Mouse (Mus musculus) left cerebral cortex, postnatal 36 days (tissue): ENCODE data around the gene Zfp771. TPM values are rescaled to one million over a fixed set of nuclear protein-coding genes. Genes with fewer than 3 reads are reported as not detected.
A peak's percentile ranks its signal among the peaks of the same experiment; 100 is the strongest.
"Not testable (repeated sequence)": the region's sequence is repeated elsewhere in the genome, so short reads cannot be mapped to it uniquely, and the experiment has no call there.

ENCODE experiments used
- DNase-seq, 2 experiments: peaks; one replicate each; pipeline ENCODE4 v3.0.0; 2021 to 2022; ENCODE audit warnings: low spot score in 2 of 2, mixed read lengths in 1 of 2
- intact Hi-C: fragments of 180-260 bp; cut with DNase I; formaldehyde crosslinking; loops from one replicate; pipeline ENCODE4 v1.15.1; 2025
- total RNA-seq, 2 experiments: library from RNA; stranded (reverse); gene quantifications; 2 replicates each; pipeline ENCODE4 v1.2.3; 2021

Zfp771 gene
- total RNA-seq, 2 experiments from 2014 or later: 61.0 to 61.4 TPM

DNA sequence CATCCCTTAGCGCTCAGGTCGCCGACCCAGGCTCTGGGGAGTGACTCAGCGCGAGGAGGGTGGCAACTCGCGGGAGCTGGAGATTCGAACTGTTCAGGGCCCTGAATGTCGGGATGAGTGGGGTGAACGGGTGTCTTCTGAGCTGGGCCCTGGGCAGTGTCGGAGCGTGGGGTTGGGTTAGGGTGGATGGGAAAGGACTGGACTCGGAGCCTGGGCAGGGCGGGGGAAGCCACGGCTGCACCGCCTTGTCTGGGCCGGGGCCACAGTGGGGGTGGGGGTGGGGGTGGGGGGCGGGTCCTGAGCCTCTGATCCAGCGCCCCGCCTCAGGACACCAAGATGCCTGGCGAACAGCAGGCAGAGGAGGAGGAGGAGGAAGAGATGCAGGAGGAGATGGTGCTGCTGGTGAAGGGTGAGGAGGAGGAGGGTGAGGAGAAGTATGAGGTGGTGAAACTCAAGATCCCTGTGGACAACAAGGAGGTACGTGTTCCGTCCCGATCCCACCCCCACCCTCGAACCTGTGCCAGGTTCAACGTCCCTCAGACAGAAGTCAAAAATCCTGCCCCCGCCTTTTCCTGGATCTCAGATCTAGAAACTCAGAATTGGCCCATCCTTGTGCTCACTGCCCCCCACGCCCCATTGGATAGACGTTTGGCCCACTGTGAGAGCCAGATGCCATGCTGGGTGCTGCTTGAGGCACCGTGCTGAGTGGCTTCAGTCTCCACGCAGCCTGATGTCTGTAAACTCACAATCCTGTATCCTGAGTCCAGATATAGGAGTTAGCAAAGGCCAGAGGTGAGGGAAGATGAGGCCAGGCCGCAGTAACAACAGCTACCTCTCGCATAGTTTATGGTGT, 810 bp downstream of the Zfp771 start:
- peak in 1 of 2 experiments; percentile 23 for DNase-seq
- intact Hi-C loops: no loop called here

DNA sequence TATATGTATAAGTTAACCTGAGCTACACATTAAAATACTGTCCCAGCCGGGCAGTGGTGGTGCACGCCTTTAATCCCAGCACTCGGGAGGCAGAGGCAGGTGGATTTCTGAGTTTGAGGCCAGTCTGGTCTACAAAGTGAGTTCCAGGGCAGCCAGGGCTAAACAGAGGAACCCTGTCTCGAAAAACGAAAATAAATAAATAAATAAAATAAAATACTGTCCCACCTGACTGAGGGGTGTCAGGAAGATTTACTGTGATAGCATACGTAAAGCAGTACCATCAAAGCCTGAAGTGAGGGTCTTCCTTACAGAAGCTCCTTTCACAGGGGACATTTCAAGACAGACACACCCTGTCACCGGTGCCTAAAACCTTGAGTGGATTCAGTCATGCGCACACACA, 6.4 kb downstream of the Zfp771 start:
- intact Hi-C loops, DNase-seq: not testable (repeated sequence)

- intact Hi-C loops: no loop called here
- DNase-seq: no peak
These were observed 8.3 kb downstream of the Zfp771 start for GRCm38 (mm10) chr7:127252414-127252813.

DNA sequence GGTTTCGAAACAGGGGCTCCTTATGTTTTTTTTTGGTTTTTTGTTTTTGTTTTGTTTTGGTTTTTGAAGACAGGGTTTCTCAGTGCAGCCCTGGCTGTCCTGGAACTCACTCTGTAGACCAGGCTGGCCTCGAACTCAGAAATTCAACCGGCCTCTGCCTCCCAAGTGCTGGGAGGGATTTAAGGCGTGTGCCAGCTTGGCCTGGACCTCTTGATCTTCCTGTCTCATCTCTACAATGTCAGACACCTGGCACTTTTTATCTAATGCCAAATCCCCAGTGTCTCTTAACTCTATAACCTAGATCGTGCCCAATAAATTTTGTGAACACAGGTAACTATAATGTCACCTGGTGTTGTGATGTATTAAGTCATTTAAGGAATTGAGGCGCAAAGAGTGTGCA, 9.3 kb downstream of the Zfp771 start:
- intact Hi-C loops: no loop called here
- no peak for DNase-seq

DNA sequence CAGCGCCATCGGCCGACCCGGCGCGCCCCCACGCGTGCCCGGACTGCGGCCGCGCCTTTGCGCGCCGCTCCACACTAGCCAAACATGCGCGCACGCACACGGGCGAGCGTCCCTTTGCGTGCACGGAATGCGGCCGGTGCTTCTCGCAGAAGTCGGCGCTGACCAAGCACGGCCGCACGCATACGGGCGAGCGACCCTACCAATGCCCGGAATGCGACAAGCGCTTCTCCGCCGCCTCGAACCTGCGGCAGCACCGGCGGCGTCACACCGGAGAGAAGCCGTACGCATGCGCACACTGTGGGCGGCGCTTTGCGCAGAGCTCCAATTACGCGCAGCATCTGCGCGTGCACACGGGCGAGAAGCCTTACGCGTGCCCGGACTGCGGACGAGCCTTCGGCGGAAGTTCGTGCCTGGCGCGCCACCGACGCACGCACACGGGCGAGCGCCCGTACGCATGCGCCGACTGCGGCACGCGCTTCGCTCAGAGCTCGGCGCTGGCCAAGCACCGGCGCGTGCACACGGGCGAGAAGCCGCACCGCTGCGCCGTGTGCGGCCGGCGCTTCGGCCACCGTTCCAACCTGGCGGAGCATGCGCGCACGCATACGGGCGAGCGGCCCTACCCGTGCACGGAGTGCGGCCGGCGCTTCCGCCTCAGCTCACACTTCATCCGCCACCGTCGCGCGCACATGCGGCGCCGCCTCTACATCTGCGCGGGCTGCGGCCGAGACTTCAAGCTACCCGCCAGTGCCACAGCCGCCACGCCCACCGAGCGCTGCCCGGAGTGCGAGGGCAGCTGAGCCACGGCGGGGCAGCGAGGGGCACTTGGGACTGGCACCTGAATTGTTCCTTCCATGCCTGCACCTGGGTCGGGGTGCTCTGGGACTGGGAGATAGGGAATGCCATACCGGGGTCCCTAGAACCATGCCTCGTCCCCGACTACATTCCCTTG, 10.0 kb downstream of the Zfp771 start:
- intact Hi-C loops: no loop called here
- DNase-seq: peak; percentile 94 to 97

GRCm38 (mm10) chr7:127255008-127255407, 10.9 kb downstream of the Zfp771 start:
- intact Hi-C loops: no loop called here
- no peak for DNase-seq

GRCm38 (mm10) chr7:127255965-127256364, 11.9 kb downstream of the Zfp771 start:
- intact Hi-C loops: no loop called here
- DNase-seq: no peak

DNA sequence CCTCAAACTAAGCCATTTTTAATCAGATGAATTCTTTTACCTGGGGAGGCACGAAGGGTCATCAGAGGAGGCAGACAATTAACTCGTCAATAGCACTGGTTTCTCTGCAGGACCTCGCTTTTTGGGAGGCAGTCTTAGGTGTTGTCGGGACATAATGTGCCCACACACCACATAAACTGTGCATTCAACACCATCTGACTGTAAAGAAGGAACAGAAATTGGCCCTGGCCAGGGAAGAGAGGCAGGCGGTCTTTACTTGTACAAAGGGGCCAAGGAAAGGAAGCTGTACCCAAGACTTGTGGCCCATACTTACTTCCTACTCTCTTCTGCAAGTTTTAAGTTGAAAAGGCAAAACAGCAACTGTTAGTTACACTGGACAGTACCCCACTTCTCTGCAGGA, 12.4 kb downstream of the Zfp771 start:
- no peak for DNase-seq
- intact Hi-C loops: no loop called here

DNA sequence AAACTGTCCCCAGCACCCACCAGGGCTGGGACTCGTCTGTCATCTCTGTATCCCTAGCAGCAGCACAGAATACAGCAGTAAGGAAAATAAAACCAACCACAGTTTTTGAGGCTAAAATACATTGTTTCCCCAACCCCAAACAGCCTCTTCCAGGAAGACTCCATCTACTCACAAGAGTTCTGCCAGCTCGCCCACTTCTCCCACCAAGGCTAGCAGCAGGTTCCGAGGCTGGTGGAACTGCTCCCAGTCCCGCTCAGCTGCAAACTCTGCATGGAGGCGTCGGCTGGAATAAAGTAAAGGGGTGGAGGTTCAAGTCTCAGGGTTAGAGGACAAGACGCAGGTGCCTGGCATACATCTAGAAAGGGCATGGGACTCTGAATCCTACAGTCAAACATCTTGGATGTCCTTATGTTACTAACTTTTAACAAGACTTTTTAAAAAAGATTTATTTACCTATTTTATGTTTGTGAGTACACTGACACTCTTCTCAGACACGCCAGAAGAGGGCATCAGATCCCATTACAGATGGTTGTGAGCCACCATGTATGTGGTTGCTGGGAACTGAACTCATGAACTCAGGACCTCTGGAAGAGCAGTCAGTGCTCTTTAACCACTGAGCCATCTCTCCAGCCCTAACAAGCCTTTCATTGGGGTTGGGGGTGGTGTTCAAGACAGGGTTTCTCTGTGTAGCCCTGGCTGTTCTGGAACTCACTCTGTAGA, 15.3 kb downstream of the Zfp771 start:
- DNase-seq: peak in 1 of 2 experiments; percentile 46
- intact Hi-C loops: no loop called here

- intact Hi-C loops: loop anchor here (5.0 kb wide), 1 partner anchor 87 kb away; the partner anchor contains the start of gene Zfp768
These were observed 16.4 kb downstream of the Zfp771 start, which contains the start of gene Dctpp1 for GRCm38 (mm10) chr7:127260309-127261111. Gene Dctpp1 (minus strand): TSS chr7:127260709.

GRCm38 (mm10) chr7:127262218-127262961, 18.3 kb downstream of the Zfp771 start:
- intact Hi-C loops: loop anchor here (5.0 kb wide), 1 partner anchor 85 kb away; the partner anchor contains the start of gene Zfp768
- DNase-seq: no peak

More at GRCm38 (mm10) chr7:127260309-127261111, 16.4 kb downstream of the Zfp771 start, which contains the start of gene Dctpp1:
- DNase-seq: peak; percentile 97 to 98

- intact Hi-C loops: loop anchor here (5.0 kb wide), 1 partner anchor 84 kb away; the partner anchor contains the start of gene Zfp768
- no peak for DNase-seq
These were observed 19.5 kb downstream of the Zfp771 start for GRCm38 (mm10) chr7:127263526-127263925.

GRCm38 (mm10) chr7:127270256-127270655, 26.2 kb downstream of the Zfp771 start:
- intact Hi-C loops: no loop called here
- DNase-seq: no peak

DNA sequence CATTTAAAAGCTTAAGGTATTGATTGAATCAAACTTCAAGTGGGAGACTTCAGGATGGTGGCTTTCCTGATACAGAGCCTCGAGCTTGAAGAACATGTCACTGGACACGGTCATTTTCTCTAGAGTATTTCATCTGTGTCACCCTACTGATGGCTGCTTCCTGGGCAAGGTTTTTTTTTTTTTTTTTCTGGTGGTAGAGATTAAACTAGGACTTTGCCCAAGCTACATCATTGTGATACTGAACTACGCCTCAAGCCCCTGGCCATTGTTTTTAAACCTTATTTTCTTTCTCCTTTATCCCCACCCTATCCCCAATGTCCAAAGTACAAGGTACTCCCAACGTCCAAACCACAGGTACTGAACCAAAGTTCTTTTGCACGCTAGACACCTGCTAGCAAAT, 26.6 kb downstream of the Zfp771 start:
- intact Hi-C loops: no loop called here
- no peak for DNase-seq

- intact Hi-C loops: no loop called here
- DNase-seq: no peak
These were observed 27.0 kb downstream of the Zfp771 start for GRCm38 (mm10) chr7:127271093-127271492.

GRCm38 (mm10) chr7:127272566-127272965, 28.5 kb downstream of the Zfp771 start:
- DNase-seq: no peak
- intact Hi-C loops: no loop called here

GRCm38 (mm10) chr7:127273118-127273923, 29.2 kb downstream of the Zfp771 start:
- intact Hi-C loops: no loop called here
- DNase-seq: peak in 1 of 2 experiments; percentile 23
